Mouse (Mus musculus): ENCODE results near the gene Vps8. TPM values are rescaled to one million over a fixed set of nuclear protein-coding genes. Genes with fewer than 3 reads are reported as not detected.

Gene Vps8
- total RNA-seq, 1 experiment from 2014 or later = 27.7 TPM

DNA sequence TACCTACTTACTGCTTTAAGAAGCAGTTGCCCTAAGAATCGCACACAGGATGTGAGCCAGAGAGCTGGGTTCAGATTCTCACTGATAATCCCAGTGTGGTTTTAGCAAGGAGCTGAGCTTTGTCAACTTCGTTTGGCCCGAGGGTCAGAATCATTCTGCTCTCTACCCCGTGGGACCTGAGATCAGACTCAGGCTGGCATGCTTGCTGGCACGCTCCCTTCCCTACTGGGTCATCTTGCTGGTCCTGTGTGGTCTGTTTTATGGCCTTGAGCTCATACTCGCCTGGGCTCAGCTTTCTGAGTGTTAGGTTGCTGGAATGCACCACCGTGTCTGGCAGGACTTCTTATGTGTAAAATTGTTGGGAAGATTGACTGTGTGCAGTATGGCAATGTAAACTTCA is 76.7 kb downstream of the Vps8 start:
- ATAC-seq (replicated peaks in 1 of 2; ENCODE audit: insufficient read depth in 1 of 2, low FRiP score in 2 of 2, low TSS enrichment in 1 of 2, low read depth in 1 of 2, poor library complexity in 2 of 2, severe bottlenecking in 2 of 2) = no peak

DNA sequence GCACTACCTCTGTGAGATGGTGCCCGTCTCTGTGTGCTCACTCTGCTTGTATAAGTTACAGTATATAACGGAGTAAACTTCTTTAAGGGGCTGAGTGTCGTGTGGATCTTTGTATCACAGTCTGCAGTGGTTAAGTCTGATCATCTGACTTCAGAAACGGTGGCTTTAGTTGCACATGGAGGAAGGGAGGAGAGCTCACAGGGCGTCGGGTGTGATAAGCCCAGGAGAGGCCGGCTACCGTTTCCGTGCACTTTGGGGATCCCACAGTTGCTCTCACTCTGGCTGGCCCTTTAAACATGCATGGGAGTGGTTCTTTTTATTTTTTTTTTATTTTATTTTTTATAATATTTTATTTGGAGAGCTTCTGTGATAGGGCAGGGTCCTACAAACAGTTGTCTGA is 95.9 kb downstream of the Vps8 start:
- no peak for ATAC-seq (replicated peaks in 1 of 2; ENCODE audit: insufficient read depth in 1 of 2, low FRiP score in 2 of 2, low TSS enrichment in 1 of 2, low read depth in 1 of 2, poor library complexity in 2 of 2, severe bottlenecking in 2 of 2)

DNA sequence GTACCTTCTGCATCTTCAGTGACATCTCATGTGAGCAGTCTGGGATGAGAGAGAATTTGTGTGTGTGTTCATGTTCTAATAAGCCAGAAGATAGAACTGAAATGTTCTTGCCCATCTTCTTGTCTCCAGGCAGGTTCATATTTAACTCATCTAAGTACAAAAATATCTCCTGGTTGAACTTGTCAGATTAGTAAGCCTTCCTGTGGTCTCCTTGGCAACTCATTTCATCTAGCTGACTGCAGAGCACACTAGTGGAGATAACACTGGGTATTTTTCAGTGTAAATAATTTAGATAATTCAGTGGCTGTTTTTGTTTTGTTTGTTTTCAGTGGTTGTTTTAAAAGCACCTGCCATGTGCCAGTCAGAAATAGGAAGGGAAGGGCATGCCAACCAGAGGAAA is 96.9 kb downstream of the Vps8 start:
- no peak for ATAC-seq (replicated peaks in 1 of 2; ENCODE audit: insufficient read depth in 1 of 2, low FRiP score in 2 of 2, low TSS enrichment in 1 of 2, low read depth in 1 of 2, poor library complexity in 2 of 2, severe bottlenecking in 2 of 2)

DNA sequence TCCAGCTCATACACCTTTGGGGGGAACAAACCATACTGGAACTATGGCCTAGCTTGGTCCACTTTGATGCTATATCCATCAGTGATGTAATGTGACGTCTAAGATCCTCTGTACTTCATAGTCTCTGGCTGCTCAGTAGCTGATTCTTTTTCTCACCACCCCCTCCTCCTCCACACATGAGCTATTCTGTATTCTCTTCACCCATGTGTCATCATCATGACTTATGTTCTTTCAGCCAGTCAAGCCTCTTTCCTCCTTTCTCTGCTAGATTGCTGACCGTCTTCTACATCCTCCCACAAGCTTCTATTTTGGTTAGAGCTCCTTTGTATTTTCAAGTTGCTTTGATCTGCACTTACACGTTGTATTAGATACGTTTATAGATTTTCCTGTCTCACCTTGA is 100.8 kb downstream of the Vps8 start:
- ATAC-seq (replicated peaks in 1 of 2; ENCODE audit: insufficient read depth in 1 of 2, low FRiP score in 2 of 2, low TSS enrichment in 1 of 2, low read depth in 1 of 2, poor library complexity in 2 of 2, severe bottlenecking in 2 of 2) = no peak

DNA sequence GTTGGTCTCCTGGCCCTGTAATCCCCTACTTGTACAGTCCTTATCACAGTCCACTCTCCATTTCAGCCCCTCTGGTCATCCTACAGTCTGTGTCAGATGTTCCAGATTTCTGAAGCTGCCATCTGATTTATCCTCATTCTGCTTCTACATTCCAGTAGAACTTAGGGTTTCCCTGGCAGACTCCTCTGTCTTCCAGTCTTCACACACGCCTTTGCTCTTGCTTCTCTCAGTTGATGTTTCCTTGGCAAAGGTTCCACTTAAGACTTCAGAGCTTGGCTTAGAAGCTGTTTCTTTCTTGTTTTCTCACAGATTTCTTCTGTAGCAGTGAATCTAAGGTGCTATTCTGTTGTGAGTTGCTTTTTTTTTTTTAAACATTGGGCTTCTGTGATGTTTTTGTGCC is 102.5 kb downstream of the Vps8 start:
- no peak for ATAC-seq (replicated peaks in 1 of 2; ENCODE audit: insufficient read depth in 1 of 2, low FRiP score in 2 of 2, low TSS enrichment in 1 of 2, low read depth in 1 of 2, poor library complexity in 2 of 2, severe bottlenecking in 2 of 2)

DNA sequence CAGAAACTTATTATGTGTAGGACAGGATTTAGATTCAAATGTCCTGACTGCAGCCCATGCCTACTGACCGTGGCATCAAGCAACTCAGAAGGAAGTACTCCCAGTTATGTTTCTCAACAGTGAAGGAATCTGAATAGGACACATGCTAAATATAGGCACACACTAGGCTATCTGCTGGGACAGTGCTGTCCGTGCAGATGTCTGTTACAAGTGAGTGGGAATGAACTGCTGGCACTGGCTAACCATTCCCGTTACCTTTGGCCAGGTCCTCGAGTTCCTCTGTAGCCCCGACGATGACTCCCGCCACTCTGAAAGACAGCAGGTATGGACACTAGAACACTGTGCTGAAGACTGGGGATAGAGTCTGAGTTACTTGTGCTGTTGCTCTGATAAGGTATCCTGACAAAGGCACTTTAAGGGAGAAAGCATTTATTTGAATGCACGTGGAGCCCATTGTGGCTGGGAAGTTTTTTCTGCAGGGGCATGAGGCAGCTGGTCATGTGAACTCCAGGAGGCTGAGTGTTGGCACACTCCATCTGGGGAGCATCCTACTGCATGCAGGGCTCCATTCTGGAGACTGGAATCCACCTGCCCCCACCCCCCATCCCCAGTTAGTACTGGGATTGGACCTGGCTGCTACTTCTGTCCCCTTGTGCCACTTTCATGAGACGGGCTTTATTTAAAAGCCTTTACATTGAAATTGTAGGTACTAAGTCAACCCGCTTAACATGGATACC is 104.5 kb downstream of the Vps8 start:
- ATAC-seq (replicated peaks in 1 of 2; ENCODE audit: insufficient read depth in 1 of 2, low FRiP score in 2 of 2, low TSS enrichment in 1 of 2, low read depth in 1 of 2, poor library complexity in 2 of 2, severe bottlenecking in 2 of 2) = no peak

DNA sequence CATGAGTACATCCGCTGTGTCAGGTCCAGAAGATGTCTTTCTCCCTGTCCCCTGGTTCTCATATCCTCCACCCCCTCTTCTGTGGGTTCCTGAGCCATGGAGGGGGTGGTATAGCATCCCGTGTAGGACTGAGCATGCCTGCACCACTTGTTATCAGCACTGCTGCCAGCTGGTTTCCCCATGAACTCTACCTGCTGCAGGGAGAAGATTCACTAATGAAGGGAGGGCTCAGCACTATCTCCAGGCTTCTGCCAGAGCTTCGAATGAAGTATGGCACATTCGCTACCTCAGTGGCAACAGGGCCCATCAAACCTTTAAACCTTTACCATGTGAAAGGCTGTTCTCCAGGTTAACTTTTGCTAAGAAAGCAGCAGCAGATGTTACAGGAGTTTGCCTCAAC is 110.6 kb downstream of the Vps8 start:
- no peak for ATAC-seq (replicated peaks in 1 of 2; ENCODE audit: insufficient read depth in 1 of 2, low FRiP score in 2 of 2, low TSS enrichment in 1 of 2, low read depth in 1 of 2, poor library complexity in 2 of 2, severe bottlenecking in 2 of 2)

DNA sequence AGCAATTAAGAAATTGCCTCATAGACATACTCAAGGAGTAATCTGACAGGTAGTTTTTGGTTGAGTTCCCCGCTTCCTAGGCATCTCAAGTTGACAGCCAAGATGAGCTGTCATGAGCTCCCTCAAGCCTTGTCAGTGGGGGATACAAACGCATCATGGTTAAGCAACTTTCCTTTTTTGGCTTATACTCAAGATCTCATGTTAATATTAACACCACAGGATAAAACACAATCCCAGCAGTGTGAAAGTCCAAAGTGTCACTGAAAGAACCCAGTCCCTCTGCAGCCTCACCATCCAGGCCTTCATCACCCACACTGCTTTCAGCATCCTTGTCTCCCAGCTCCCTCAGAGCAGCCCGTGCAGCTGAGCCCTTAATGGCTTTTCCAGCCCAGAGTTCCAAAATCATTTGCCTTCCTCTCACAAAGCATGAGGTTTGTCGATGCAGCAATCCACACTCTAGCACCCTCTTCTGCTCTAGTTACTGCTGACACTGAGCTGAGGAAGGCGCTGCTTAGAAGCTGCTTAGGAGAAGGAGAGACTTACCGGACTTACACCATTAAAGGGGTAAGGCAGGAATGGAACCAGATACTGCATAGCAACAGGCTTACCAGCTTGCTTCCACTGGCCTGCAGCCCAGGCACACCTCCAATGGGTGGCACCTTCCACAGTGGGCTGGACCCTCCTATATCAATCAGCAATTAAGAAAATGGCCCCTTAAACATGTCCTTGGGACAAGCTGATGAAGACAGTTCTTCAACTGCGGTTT is 113.5 kb downstream of the Vps8 start:
- no peak for ATAC-seq (replicated peaks in 1 of 2; ENCODE audit: insufficient read depth in 1 of 2, low FRiP score in 2 of 2, low TSS enrichment in 1 of 2, low read depth in 1 of 2, poor library complexity in 2 of 2, severe bottlenecking in 2 of 2)

DNA sequence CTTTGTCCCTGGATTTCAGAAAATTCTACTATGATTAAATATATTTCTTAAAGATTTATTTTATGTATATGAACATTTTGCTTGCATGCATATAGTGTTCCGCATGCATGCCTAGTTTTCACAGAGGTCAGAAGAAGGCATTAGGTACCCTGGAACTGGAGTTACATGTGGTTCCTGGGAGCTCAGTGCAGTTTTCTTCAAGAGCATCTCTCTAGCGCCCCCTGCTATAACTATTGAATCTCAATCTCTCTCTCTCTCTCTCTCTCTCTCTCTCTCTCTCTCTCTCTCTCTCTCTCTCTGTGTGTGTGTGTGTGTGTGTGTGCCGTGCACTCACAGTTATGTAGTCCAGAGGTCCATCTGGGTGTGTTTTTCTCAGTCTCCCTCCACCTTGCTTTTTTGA is 114.4 kb downstream of the Vps8 start:
- ATAC-seq (replicated peaks in 1 of 2; ENCODE audit: insufficient read depth in 1 of 2, low FRiP score in 2 of 2, low TSS enrichment in 1 of 2, low read depth in 1 of 2, poor library complexity in 2 of 2, severe bottlenecking in 2 of 2) = no peak

DNA sequence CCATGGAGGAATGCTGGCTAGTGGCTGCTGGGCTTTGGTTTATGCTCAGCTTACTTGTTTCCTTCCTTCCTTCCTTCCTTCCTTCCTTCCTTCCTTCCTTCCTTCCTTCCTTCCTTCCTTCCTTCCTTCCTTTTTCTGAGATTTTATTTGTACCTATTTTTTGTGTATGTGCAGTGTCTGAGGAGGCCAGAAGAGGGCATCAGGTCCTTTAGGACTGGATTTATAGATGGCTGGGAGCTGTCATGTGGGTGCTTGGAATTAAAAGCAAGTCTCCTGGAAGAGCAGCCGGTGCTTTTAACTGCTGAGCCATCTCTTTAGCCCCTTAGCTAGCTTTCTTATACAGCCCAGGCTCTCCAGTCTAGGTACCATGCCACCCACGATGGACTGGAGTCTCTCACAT is 116.0 kb downstream of the Vps8 start:
- no peak for ATAC-seq (replicated peaks in 1 of 2; ENCODE audit: insufficient read depth in 1 of 2, low FRiP score in 2 of 2, low TSS enrichment in 1 of 2, low read depth in 1 of 2, poor library complexity in 2 of 2, severe bottlenecking in 2 of 2)

DNA sequence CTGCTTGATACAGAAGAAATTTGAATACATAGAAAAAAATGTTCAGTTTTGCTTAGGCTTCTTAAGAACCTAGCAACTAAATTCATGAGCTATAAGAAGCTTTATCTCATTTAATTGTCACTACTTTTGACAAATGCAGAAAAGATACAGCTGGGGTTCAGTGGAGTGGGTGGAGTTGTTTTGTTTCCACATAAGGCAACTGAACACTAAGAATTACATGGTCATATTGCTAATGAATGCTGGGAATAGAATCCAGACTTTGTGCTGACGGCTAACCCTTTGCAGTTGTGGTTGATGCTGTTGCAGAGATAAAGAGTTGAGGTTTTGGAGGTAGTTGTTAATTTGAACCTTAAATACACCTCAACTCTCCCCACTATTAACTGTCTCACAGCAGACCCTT is 119.6 kb downstream of the Vps8 start:
- ATAC-seq (replicated peaks in 1 of 2; ENCODE audit: insufficient read depth in 1 of 2, low FRiP score in 2 of 2, low TSS enrichment in 1 of 2, low read depth in 1 of 2, poor library complexity in 2 of 2, severe bottlenecking in 2 of 2) = no peak

DNA sequence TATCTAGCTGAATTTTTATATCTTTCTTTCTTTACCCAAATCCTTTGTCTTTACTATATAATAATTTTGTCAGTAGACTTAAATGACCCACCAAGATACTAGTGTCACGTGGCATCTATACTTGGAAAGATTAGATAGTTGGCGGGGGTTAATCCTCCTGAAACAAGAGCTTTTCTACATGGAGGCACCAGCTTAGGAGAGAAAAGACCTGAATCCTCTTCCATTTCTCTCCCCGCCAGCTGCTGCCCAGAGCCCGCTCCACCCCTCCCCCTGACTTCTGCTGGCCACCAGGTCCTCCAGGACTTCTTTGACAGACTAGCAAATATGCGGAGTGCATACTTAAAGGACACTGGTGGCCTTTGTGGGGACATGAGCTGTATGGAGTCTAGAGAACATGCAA is 124.5 kb downstream of the Vps8 start:
- no peak for ATAC-seq (replicated peaks in 1 of 2; ENCODE audit: insufficient read depth in 1 of 2, low FRiP score in 2 of 2, low TSS enrichment in 1 of 2, low read depth in 1 of 2, poor library complexity in 2 of 2, severe bottlenecking in 2 of 2)

DNA sequence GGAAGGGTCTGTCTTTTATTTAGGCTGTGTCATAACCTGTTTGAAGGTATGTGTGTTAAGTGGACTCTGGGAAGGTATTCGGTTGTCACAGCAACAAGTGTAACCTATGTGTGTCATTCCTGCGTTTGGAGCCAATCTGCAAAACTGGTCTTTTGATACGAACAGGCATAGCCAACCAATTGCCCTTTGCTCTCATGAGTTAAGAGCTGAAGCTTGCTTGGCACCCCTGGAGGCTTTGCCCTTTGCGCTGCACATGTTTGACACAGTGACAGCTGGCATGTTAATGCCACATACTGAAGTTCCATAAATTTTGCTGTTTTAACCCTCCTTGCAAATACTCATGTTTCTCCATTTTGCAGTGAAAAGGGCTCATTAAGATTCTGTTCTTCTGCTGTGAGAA is 126.8 kb downstream of the Vps8 start:
- ATAC-seq (replicated peaks in 1 of 2; ENCODE audit: insufficient read depth in 1 of 2, low FRiP score in 2 of 2, low TSS enrichment in 1 of 2, low read depth in 1 of 2, poor library complexity in 2 of 2, severe bottlenecking in 2 of 2) = no peak

DNA sequence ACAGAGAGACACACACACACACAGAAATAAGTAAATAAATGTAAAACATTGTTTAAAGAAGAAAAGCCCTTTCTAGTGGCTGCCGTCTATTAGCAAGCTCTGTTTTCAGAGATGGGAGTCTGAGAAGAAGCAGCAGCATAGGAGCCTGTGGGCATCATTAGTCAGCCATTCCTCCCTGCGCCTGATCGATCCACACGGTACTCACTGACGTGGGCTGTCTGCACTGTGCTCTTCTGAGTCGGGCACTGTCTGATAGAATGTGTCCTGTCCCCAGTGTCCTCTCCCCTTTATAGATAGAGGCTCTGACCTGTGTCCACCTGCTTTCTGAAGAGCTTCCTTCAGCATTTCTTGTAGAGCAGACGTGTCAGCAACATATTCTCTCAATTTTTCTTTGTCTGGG is 127.5 kb downstream of the Vps8 start:
- no peak for ATAC-seq (replicated peaks in 1 of 2; ENCODE audit: insufficient read depth in 1 of 2, low FRiP score in 2 of 2, low TSS enrichment in 1 of 2, low read depth in 1 of 2, poor library complexity in 2 of 2, severe bottlenecking in 2 of 2)

DNA sequence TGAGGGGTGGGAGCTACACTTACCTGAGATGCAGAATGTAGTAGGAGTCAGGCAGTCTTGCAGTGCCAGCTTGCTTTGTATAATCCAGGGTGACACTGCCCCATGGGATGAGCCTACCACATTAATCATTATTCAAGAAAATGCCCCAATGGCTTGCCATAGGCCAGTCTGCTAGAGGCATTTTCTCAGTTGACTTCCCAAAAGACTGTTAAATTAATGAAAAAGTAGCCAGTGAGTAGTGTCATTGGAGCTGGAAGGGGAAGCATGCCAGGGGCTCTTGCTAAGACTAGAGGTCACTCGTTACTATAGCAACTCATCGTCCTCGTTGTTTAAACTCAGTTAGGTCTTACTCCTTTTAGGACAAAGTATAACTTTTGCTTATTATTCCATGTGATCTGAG is 130.6 kb downstream of the Vps8 start:
- no peak for ATAC-seq (replicated peaks in 1 of 2; ENCODE audit: insufficient read depth in 1 of 2, low FRiP score in 2 of 2, low TSS enrichment in 1 of 2, low read depth in 1 of 2, poor library complexity in 2 of 2, severe bottlenecking in 2 of 2)

DNA sequence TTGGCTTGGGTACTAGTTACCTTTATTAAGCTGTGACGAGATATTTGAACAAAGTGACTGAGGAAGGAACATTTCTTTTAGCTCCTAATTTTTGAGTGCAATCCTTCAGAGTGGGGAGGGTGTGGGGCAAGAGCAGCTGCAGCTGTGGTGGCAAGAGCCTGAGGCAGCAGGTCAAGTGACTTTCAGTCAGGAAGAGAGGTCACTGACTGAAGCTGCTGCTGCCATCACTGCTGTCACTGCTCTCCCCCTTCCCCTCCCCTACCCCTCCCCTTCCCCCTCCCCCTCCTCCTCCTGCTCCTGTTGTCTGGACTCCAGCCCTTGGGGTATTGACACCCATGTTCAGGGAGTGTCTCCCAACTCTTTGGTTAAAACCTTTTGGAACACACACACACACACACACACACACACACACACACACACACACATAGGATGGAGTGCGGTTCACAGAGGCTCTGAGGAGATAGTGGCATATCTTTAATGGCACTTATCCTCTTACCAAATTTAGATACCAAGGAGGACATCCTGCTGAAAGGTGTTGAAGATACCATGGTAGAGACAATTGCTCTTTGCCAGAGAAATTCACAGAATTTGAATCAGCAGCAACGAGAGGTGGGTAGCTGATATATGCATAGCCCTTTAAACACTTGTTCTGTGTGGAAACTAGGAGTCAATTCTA is 139.8 kb downstream of the Vps8 start:
- ATAC-seq (replicated peaks in 1 of 2; ENCODE audit: insufficient read depth in 1 of 2, low FRiP score in 2 of 2, low TSS enrichment in 1 of 2, low read depth in 1 of 2, poor library complexity in 2 of 2, severe bottlenecking in 2 of 2) = no peak

DNA sequence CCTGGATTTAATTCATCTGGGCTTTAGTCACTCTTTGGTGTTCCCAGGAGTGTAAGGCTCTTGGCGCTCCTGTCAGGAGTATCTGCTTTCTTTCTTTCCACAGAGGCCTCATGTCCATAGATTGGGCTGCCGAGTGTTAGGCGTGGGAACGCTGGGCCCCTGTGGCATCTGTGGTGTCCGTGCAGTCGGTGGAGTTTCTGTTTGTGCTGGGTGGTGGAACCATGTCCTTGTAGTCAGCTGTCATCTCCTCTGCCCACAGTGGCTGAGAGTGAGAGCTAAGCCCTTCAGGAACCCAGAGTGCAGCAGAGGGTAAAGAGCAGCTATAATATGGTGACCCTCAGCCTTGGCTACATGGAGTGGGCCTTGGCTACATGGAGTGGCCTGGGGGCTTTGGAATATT is 140.4 kb downstream of the Vps8 start:
- no peak for ATAC-seq (replicated peaks in 1 of 2; ENCODE audit: insufficient read depth in 1 of 2, low FRiP score in 2 of 2, low TSS enrichment in 1 of 2, low read depth in 1 of 2, poor library complexity in 2 of 2, severe bottlenecking in 2 of 2)

DNA sequence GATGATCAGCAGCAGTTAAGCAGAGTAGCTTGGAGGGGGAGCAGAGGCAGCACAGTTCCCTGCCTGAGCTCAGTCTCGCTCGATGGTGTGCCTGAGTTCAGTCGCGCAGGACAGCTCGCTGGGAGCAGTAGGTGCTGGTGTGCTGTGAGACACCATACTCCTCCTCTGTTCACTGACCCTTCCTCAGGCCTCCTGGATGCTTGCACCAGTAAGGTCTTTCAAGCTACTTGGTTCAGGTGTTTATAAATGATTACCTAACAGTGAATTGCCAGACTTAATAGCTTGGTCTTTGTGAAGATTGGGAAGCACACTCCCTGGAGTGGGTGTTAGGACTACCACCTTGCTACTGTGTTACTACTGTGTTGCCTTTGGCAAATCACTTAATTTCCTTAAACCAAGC is 144.2 kb downstream of the Vps8 start:
- ATAC-seq (replicated peaks in 1 of 2; ENCODE audit: insufficient read depth in 1 of 2, low FRiP score in 2 of 2, low TSS enrichment in 1 of 2, low read depth in 1 of 2, poor library complexity in 2 of 2, severe bottlenecking in 2 of 2) = no peak
